In the genomic region with DNA sequence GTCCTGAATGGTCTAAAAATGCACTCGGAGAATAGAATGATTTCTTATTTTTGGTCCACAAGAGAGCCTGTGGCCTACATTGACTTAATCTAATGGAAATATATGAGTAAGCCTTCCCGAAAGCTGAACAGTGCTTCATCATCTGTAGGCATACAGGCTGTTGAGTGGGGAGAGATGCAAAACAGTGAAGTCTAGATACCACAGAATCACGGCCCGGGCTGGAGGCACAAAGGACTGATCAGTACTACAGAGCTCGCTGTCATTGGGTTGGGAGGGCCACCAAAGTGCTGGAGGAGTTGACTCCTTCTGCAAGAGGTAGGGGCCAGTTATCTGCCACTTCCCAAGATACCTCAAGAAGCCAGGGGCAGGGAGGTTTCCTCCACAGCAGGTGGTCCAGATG, we compare ENCODE assay signal across 24 mouse cellular contexts. TPM values are rescaled to one million over a fixed set of nuclear protein-coding genes. Genes with fewer than 3 reads are reported as not detected.
DNase-seq lines count a peak whose midpoint lies in the region; ATAC-seq and TF ChIP-seq lines count a peak whose summit lies in the region.
"Had no signal": no experiment of that assay in that cellular context is flagged by ENCODE, and none has a peak within 500 bp of the region (broad histone marks: within the 10 kb centered on the region; RNA-seq: fewer than 3 reads in every experiment).

No protein-coding gene starts in this region.

- no peak overlapping the region for H3K4me2 ChIP-seq in forebrain, postnatal 0 days (ENCODE audit: low read depth)
- H3K4me2 ChIP-seq in forebrain, embryonic 13.5 days: no peak overlapping the region
- peak overlapping the region; percentile 67 for H3K4me2 ChIP-seq in heart, embryonic 15.5 days
- no peak overlapping the region for H3K4me2 ChIP-seq in lung, embryonic 16.5 days (ENCODE audit: low read depth, low read length)
- H3K4me2 ChIP-seq: embryonic facial prominence, embryonic 15.5 days; hindbrain, embryonic 13.5 days; liver, embryonic 11.5 days; midbrain, embryonic 15.5 days; neural tube, embryonic 12.5 days had no signal

- H3K27ac ChIP-seq in forebrain, postnatal 0 days (ENCODE audit: low read depth, low read length): 0 out of 2 replicates have a peak overlapping the region, but pooled peaks have one; percentile 5
- H3K27ac ChIP-seq in forebrain, embryonic 13.5 days: no peak overlapping the region
- H3K27ac ChIP-seq in heart, embryonic 15.5 days: peak overlapping the region; percentile 81
- H3K27ac ChIP-seq in lung, embryonic 16.5 days (ENCODE audit: low read length): 0 out of 2 replicates have a peak overlapping the region, but pooled peaks have one; percentile 1
- H3K27ac ChIP-seq: embryonic facial prominence, embryonic 15.5 days; hindbrain, embryonic 13.5 days; macrophage; midbrain, embryonic 15.5 days; neural tube, embryonic 12.5 days had no signal

- no peak overlapping the region for H3K9ac ChIP-seq in forebrain, postnatal 0 days
- H3K9ac ChIP-seq in forebrain, embryonic 13.5 days: no peak overlapping the region
- H3K9ac ChIP-seq in heart, embryonic 15.5 days: no peak overlapping the region
- H3K9ac ChIP-seq in lung, embryonic 16.5 days (ENCODE audit: low read length): no peak overlapping the region
- H3K9ac ChIP-seq: embryonic facial prominence, embryonic 15.5 days; hindbrain, embryonic 13.5 days; liver, postnatal 0 days; midbrain, embryonic 15.5 days; neural tube, embryonic 12.5 days had no signal

- H3K27me3 ChIP-seq in forebrain, postnatal 0 days (ENCODE audit: insufficient read depth, low read length): no peaks in the 10 kb centered on the region
- H3K27me3 ChIP-seq in forebrain, embryonic 13.5 days: no peaks in the 10 kb centered on the region; the same call in 1 of the 2 replicates
- no peaks in the 10 kb centered on the region for H3K27me3 ChIP-seq in heart, embryonic 15.5 days
- no peaks in the 10 kb centered on the region for H3K27me3 ChIP-seq in lung, embryonic 16.5 days (ENCODE audit: control insufficient read depth, insufficient read depth, low read depth, low read length)

- 65% methylated on average over 5 of the region's 5 CpGs for WGBS in forebrain, postnatal 0 days
- 79% methylated on average over 5 of the region's 5 CpGs for WGBS in forebrain, embryonic 13.5 days
- 46% methylated on average over 5 of the region's 5 CpGs for WGBS in heart, embryonic 15.5 days
- WGBS in lung, embryonic 16.5 days: 68% methylated on average over 5 of the region's 5 CpGs
- 71% methylated on average over 5 of the region's 5 CpGs for WGBS in lung, adult 2 months

- intact Hi-C loops in heart, postnatal 14 days (cut with DNase I): no loop called here

- no peaks in the 10 kb centered on the region for H3K36me3 ChIP-seq in forebrain, postnatal 0 days (ENCODE audit: insufficient read depth)
- H3K36me3 ChIP-seq in forebrain, embryonic 13.5 days (ENCODE audit: poor library complexity, severe bottlenecking): no peaks in the 10 kb centered on the region
- H3K36me3 ChIP-seq in heart, embryonic 15.5 days: no peaks in the 10 kb centered on the region
- H3K36me3 ChIP-seq in lung, embryonic 16.5 days (ENCODE audit: control insufficient read depth, insufficient read depth, low read length): no peaks in the 10 kb centered on the region
- H3K36me3 ChIP-seq: embryonic facial prominence, embryonic 15.5 days; hindbrain, embryonic 13.5 days; midbrain, embryonic 15.5 days; neural tube, embryonic 12.5 days had no signal

- 0 out of 2 replicates have a peak, but pooled peaks cover 4% of the 10 kb centered on the region for H3K4me1 ChIP-seq in forebrain, postnatal 0 days (ENCODE audit: insufficient read depth)
- H3K4me1 ChIP-seq in forebrain, embryonic 13.5 days: peaks cover 21% of the 10 kb centered on the region
- peaks cover 26% of the 10 kb centered on the region for H3K4me1 ChIP-seq in heart, embryonic 15.5 days (replicated peaks)
- peaks cover 27% of the 10 kb centered on the region for H3K4me1 ChIP-seq in lung, embryonic 16.5 days (replicated peaks; ENCODE audit: control insufficient read depth, insufficient read depth, low read length)
- peaks cover 10% of the 10 kb centered on the region for H3K4me1 ChIP-seq in lung, adult 2 months (ENCODE audit: control insufficient read depth, insufficient read depth, low read length)
- H3K4me1 ChIP-seq: embryonic facial prominence, embryonic 15.5 days had no signal

- ATAC-seq in forebrain, postnatal 0 days: peak; percentile 65
- no peak; the same call in 1 of the 2 replicates for ATAC-seq in forebrain, embryonic 13.5 days
- peak; percentile 70; the same call in 1 of the 2 replicates for ATAC-seq in heart, embryonic 15.5 days (replicated peaks; ENCODE audit: insufficient number of reproducible peaks, insufficient read depth, low FRiP score, low read depth)
- ATAC-seq in lung, embryonic 16.5 days (ENCODE audit: low read depth): no peak
- ATAC-seq: liver, postnatal 0 days; midbrain, embryonic 15.5 days had no signal

- H3K9me3 ChIP-seq in forebrain, postnatal 0 days (ENCODE audit: low read length): no peaks in the 10 kb centered on the region
- H3K9me3 ChIP-seq in forebrain, embryonic 13.5 days (replicated peaks): no peaks in the 10 kb centered on the region
- no peaks in the 10 kb centered on the region for H3K9me3 ChIP-seq in heart, embryonic 15.5 days (replicated peaks)
- H3K9me3 ChIP-seq in lung, embryonic 16.5 days (ENCODE audit: control insufficient read depth, low read length): no peaks in the 10 kb centered on the region
- H3K9me3 ChIP-seq: embryonic facial prominence, embryonic 15.5 days; hindbrain, embryonic 13.5 days; midbrain, embryonic 15.5 days; neural tube, embryonic 12.5 days had no signal

- TF ChIP-seq POLR2A in lung, adult 2 months (IDR thresholded peaks at IDR 0.05; ENCODE audit: borderline replicate concordance, extremely low read depth, low read depth, low read length): no peak

- no peak for DNase-seq in forebrain, postnatal 0 days
- DNase-seq in heart, postnatal 14 days: no peak
- DNase-seq in lung, adult 2 months: no peak
- DNase-seq in brain, adult 2 months (ENCODE audit: low read depth, low spot score): peak; percentile 61
- DNase-seq in layer of hippocampus, adult 9-11 months: no peak
- DNase-seq: adrenal gland, postnatal 14 days; B cell, adult 2 months; cerebellum, adult 9-10 months; gastrocnemius, postnatal 36 days; kidney, adult 18-20 months; liver, postnatal 0 days had no signal

- no peak for TF ChIP-seq CTCF in forebrain, postnatal 0 days (IDR thresholded peaks at IDR 0.05; ENCODE audit: low read depth)
- TF ChIP-seq CTCF in lung, adult 2 months (IDR thresholded peaks at IDR 0.05; ENCODE audit: insufficient read depth, low read length): no peak

- H3K4me3 ChIP-seq in forebrain, postnatal 0 days (ENCODE audit: low read depth, low read length): no peak overlapping the region
- H3K4me3 ChIP-seq in forebrain, embryonic 13.5 days: no peak overlapping the region
- no peak overlapping the region for H3K4me3 ChIP-seq in heart, embryonic 15.5 days
- no peak overlapping the region for H3K4me3 ChIP-seq in lung, embryonic 16.5 days (ENCODE audit: low read length)
- H3K4me3 ChIP-seq in lung, adult 2 months (replicated peaks; ENCODE audit: extremely low read depth, low read depth, low read length): no peak overlapping the region
- H3K4me3 ChIP-seq: embryonic facial prominence, embryonic 15.5 days; hindbrain, embryonic 13.5 days; midbrain, embryonic 15.5 days; neural tube, embryonic 12.5 days had no signal

RNA-seq across cellular contexts. Expression of a gene that starts 9.2 kb away (rescaled TPM):
- 0.69 and 1.3 TPM in 2 replicates for total RNA-seq in forebrain, postnatal 0 days (2014; rRNA removed)
- polyA plus RNA-seq in forebrain, postnatal 0 days (2015; fragmentation: Nextera tagmentation; extraction: Ambion mirVana): 0.45 and 0.68 TPM in 2 replicates
- 0.57 and 0.63 TPM in 2 replicates for polyA plus RNA-seq in forebrain, embryonic 13.5 days (2015; fragmentation: Nextera tagmentation; extraction: Ambion mirVana)
- 0.46 and 0.60 TPM in 2 replicates for polyA plus RNA-seq in heart, embryonic 15.5 days (2015; fragmentation: Nextera tagmentation; extraction: Ambion mirVana)
- not detected for total RNA-seq in heart, postnatal 14 days (2021)
- polyA plus RNA-seq in lung, embryonic 16.5 days (2015; fragmentation: Nextera tagmentation; extraction: Ambion mirVana): 0.09 and 0.16 TPM in 2 replicates
- polyA plus RNA-seq in lung, adult 2 months (2012; rRNA removed): 0.04 TPM in 1 of 2 replicates, not detected in the other
- total RNA-seq: adrenal gland, postnatal 14 days; CH12.LX; gastrocnemius, postnatal 36 days; heart, postnatal 10 days; MEL had no signal
- polyA plus RNA-seq: limb, embryonic 11.5 days; liver, embryonic 11.5 days; liver, postnatal 0 days; macrophage had no signal

RNA-seq across cellular contexts. Expression of a gene that starts 21.6 kb away (rescaled TPM):
- total RNA-seq in forebrain, postnatal 0 days (2014; rRNA removed): 72.9 and 78.0 TPM in 2 replicates
- polyA plus RNA-seq in forebrain, postnatal 0 days (2015; fragmentation: Nextera tagmentation; extraction: Ambion mirVana): 76.9 and 81.4 TPM in 2 replicates
- polyA plus RNA-seq in forebrain, embryonic 13.5 days (2015; fragmentation: Nextera tagmentation; extraction: Ambion mirVana): 86.9 and 95.8 TPM in 2 replicates
- 40.5 and 52.4 TPM in 2 replicates for polyA plus RNA-seq in heart, embryonic 15.5 days (2015; fragmentation: Nextera tagmentation; extraction: Ambion mirVana)
- 10 to 100 TPM; 19.6 to 21.5 TPM for total RNA-seq in heart, postnatal 14 days (2021)
- polyA plus RNA-seq in lung, embryonic 16.5 days (2015; fragmentation: Nextera tagmentation; extraction: Ambion mirVana): 53.4 and 59.3 TPM in 2 replicates
- 4.4 and 9.5 TPM in 2 replicates for polyA plus RNA-seq in lung, adult 2 months (2012; rRNA removed)

RNA-seq across cellular contexts. Expression of a gene that starts 41.2 kb away (rescaled TPM):
- 16.8 and 23.9 TPM in 2 replicates for total RNA-seq in forebrain, postnatal 0 days (2014; rRNA removed)
- 20.5 and 20.7 TPM in 2 replicates for polyA plus RNA-seq in forebrain, postnatal 0 days (2015; fragmentation: Nextera tagmentation; extraction: Ambion mirVana)
- polyA plus RNA-seq in forebrain, embryonic 13.5 days (2015; fragmentation: Nextera tagmentation; extraction: Ambion mirVana): 182 and 187 TPM in 2 replicates
- polyA plus RNA-seq in heart, embryonic 15.5 days (2015; fragmentation: Nextera tagmentation; extraction: Ambion mirVana): 160 and 174 TPM in 2 replicates
- total RNA-seq in heart, postnatal 14 days (2021): 10 to 100 TPM in 1 of 2 experiments, 1 to 10 TPM in 1; 7.7 to 13.6 TPM
- polyA plus RNA-seq in lung, embryonic 16.5 days (2015; fragmentation: Nextera tagmentation; extraction: Ambion mirVana): 188 and 210 TPM in 2 replicates
- 4.3 and 4.7 TPM in 2 replicates for polyA plus RNA-seq in lung, adult 2 months (2012; rRNA removed)

RNA-seq across cellular contexts. Expression of a gene that starts 55.0 kb away (rescaled TPM):
- total RNA-seq in forebrain, postnatal 0 days (2014; rRNA removed): not detected in 2 replicates
- polyA plus RNA-seq in forebrain, postnatal 0 days (2015; fragmentation: Nextera tagmentation; extraction: Ambion mirVana): 0.69 and 0.74 TPM in 2 replicates
- polyA plus RNA-seq in forebrain, embryonic 13.5 days (2015; fragmentation: Nextera tagmentation; extraction: Ambion mirVana): 0.18 and 0.39 TPM in 2 replicates
- 0.92 and 1.6 TPM in 2 replicates for polyA plus RNA-seq in heart, embryonic 15.5 days (2015; fragmentation: Nextera tagmentation; extraction: Ambion mirVana)
- total RNA-seq in heart, postnatal 14 days (2021): under 1 TPM; 0.24 to 0.74 TPM
- polyA plus RNA-seq in lung, embryonic 16.5 days (2015; fragmentation: Nextera tagmentation; extraction: Ambion mirVana): 3.6 and 3.9 TPM in 2 replicates
- polyA plus RNA-seq in lung, adult 2 months (2012; rRNA removed): 2.6 and 4.1 TPM in 2 replicates
- polyA plus RNA-seq: hindbrain, embryonic 13.5 days; macrophage had no signal

RNA-seq across cellular contexts. Expression of a gene that starts 55.1 kb away (rescaled TPM):
- 38.6 and 41.2 TPM in 2 replicates for total RNA-seq in forebrain, postnatal 0 days (2014; rRNA removed)
- polyA plus RNA-seq in forebrain, postnatal 0 days (2015; fragmentation: Nextera tagmentation; extraction: Ambion mirVana): 47.2 and 48.9 TPM in 2 replicates
- polyA plus RNA-seq in forebrain, embryonic 13.5 days (2015; fragmentation: Nextera tagmentation; extraction: Ambion mirVana): 45.4 and 50.5 TPM in 2 replicates
- polyA plus RNA-seq in heart, embryonic 15.5 days (2015; fragmentation: Nextera tagmentation; extraction: Ambion mirVana): 359 and 472 TPM in 2 replicates
- total RNA-seq in heart, postnatal 14 days (2021): 100 to 1,000 TPM; 166 to 168 TPM
- 424 and 464 TPM in 2 replicates for polyA plus RNA-seq in lung, embryonic 16.5 days (2015; fragmentation: Nextera tagmentation; extraction: Ambion mirVana)
- 1,219 and 1,294 TPM in 2 replicates for polyA plus RNA-seq in lung, adult 2 months (2012; rRNA removed)

Comparison
In these comparisons a context has a peak if more than half of its experiments do, and no peak if none do; other contexts are left out.
1. ATAC-seq: peak in forebrain, postnatal 0 days (single experiment) and heart, embryonic 15.5 days (single experiment); none in forebrain, embryonic 13.5 days (single experiment) and lung, embryonic 16.5 days (single experiment).